Mouse (Mus musculus) gastrocnemius, postnatal 36 days (tissue): ENCODE measurements around the gene Zbtb9. TPM values are rescaled to one million over a fixed set of nuclear protein-coding genes. Genes with fewer than 3 reads are reported as not detected.
A peak's percentile ranks its signal among the peaks of the same experiment; 100 is the strongest.

Experiments
- DNase-seq, 2 experiments: peaks; one replicate each; pipeline ENCODE4 v3.0.0; 2022
- intact Hi-C: fragments of 180-260 bp; cut with DNase I; formaldehyde crosslinking; loops from one replicate; pipeline ENCODE4 v1.15.1; 2025
- total RNA-seq, 2 experiments: library from RNA; stranded (reverse); gene quantifications; 2 replicates each; pipeline ENCODE4 v1.2.3; 2021

Gene Zbtb9
- total RNA-seq, 2 experiments from 2014 or later, result 0.94 TPM; not detected in 1

GRCm38 (mm10) chr17:26945824-26946495 is 27.0 kb upstream of the Zbtb9 start:
- no peak for DNase-seq
- intact Hi-C loops, result loop anchor here (5.0 kb wide), 1 partner anchor 49 kb away; no protein-coding TSS in a partner anchor

GRCm38 (mm10) chr17:26946567-26946966 is 26.4 kb upstream of the Zbtb9 start:
- intact Hi-C loops, result loop anchor here (5.0 kb wide), 1 partner anchor 49 kb away; no protein-coding TSS in a partner anchor
- peak; percentile 73 to 79 for DNase-seq

GRCm38 (mm10) chr17:26947231-26948100 is 25.5 kb upstream of the Zbtb9 start:
- no peak for DNase-seq
- intact Hi-C loops, result loop anchor here (5.0 kb wide), 1 partner anchor 50 kb away; no protein-coding TSS in a partner anchor

- DNase-seq, result no peak
- intact Hi-C loops, result loop anchor here (5.0 kb wide), 1 partner anchor 51 kb away; no protein-coding TSS in a partner anchor
These were observed 24.5 kb upstream of the Zbtb9 start for GRCm38 (mm10) chr17:26948316-26949050.

GRCm38 (mm10) chr17:26949051-26949577 is 23.9 kb upstream of the Zbtb9 start:
- DNase-seq, result no peak
- intact Hi-C loops, result loop anchor here (5.0 kb wide), 1 partner anchor 52 kb away; no protein-coding TSS in a partner anchor

- DNase-seq, result no peak
- intact Hi-C loops, result loop anchor here (5.0 kb wide), 1 partner anchor 53 kb away; no protein-coding TSS in a partner anchor
These were observed 23.1 kb upstream of the Zbtb9 start for GRCm38 (mm10) chr17:26949866-26950265.

GRCm38 (mm10) chr17:26950560-26951288 is 22.2 kb upstream of the Zbtb9 start:
- intact Hi-C loops, result no loop called here
- DNase-seq, result no peak

GRCm38 (mm10) chr17:26951406-26951805 is 21.6 kb upstream of the Zbtb9 start:
- DNase-seq, result peak in 1 of 2 experiments; percentile 62
- intact Hi-C loops, result no loop called here

GRCm38 (mm10) chr17:26951952-26952877 is 20.8 kb upstream of the Zbtb9 start:
- intact Hi-C loops, result no loop called here
- DNase-seq, result no peak

GRCm38 (mm10) chr17:26953201-26953600 is 19.8 kb upstream of the Zbtb9 start:
- DNase-seq, result no peak
- intact Hi-C loops, result no loop called here

- intact Hi-C loops, result no loop called here
- no peak for DNase-seq
These were observed 19.2 kb upstream of the Zbtb9 start for GRCm38 (mm10) chr17:26953726-26954125.

- intact Hi-C loops, result no loop called here
- DNase-seq, result no peak
These were observed 16.7 kb upstream of the Zbtb9 start for GRCm38 (mm10) chr17:26956309-26956708.

- DNase-seq, result no peak
- intact Hi-C loops, result no loop called here
These were observed 16.1 kb upstream of the Zbtb9 start for GRCm38 (mm10) chr17:26956895-26957294.

GRCm38 (mm10) chr17:26957872-26958271 is 15.1 kb upstream of the Zbtb9 start:
- intact Hi-C loops, result no loop called here

GRCm38 (mm10) chr17:26958880-26959279 is 14.1 kb upstream of the Zbtb9 start:
- peak in 1 of 2 experiments; percentile 9 for DNase-seq
- intact Hi-C loops, result no loop called here

More at GRCm38 (mm10) chr17:26957872-26958271, 15.1 kb upstream of the Zbtb9 start:
- no peak for DNase-seq

- DNase-seq, result no peak
- intact Hi-C loops, result no loop called here
These were observed 13.2 kb upstream of the Zbtb9 start for GRCm38 (mm10) chr17:26959815-26960214.

- peak in 1 of 2 experiments; percentile 7 for DNase-seq
- intact Hi-C loops, result no loop called here
These were observed 11.3 kb upstream of the Zbtb9 start for GRCm38 (mm10) chr17:26961572-26962240.

GRCm38 (mm10) chr17:26966993-26967392 is 6.0 kb upstream of the Zbtb9 start:
- DNase-seq, result no peak
- intact Hi-C loops, result no loop called here
